Mouse (Mus musculus) embryo, embryonic 10.5 days (tissue): ENCODE measurements at regions not wholly inside any gene's neighbourhood (a gene's known extent, or its start where the extent isn't known, plus 50 kb on each side); places are given as distances from the start of the nearest gene placed in this dataset.
"Not testable (repeated sequence)": the region's sequence is repeated elsewhere in the genome, so short reads cannot be mapped to it uniquely, and the experiment has no call there.

Experiments used
- DNase-seq: peaks from one replicate; pipeline ENCODE4 v3.0.0-alpha.2; 2015; ENCODE audit warnings: low spot score

- no peak for DNase-seq
Observed at GRCm38 (mm10) chr15:14253602-14254301, 1080.3 kb upstream of the Cdh6 start.

GRCm38 (mm10) chr15:14251773-14252172 is 1078.3 kb upstream of the Cdh6 start:
- no peak for DNase-seq

GRCm38 (mm10) chr15:14215236-14215635 is 1041.8 kb upstream of the Cdh6 start:
- no peak for DNase-seq

- DNase-seq = no peak
Observed at GRCm38 (mm10) chr15:14214726-14215125, 1041.3 kb upstream of the Cdh6 start.

- no peak for DNase-seq
Observed at GRCm38 (mm10) chr15:14177523-14177922, 1004.0 kb upstream of the Cdh6 start.

- peak; percentile 1 for DNase-seq
Observed at GRCm38 (mm10) chr15:14137402-14137801, 963.9 kb upstream of the Cdh6 start.

GRCm38 (mm10) chr15:14123829-14124228 is 950.4 kb upstream of the Cdh6 start:
- no peak for DNase-seq

- DNase-seq = not testable (repeated sequence)
Observed at GRCm38 (mm10) chr15:14118321-14118720, 944.8 kb upstream of the Cdh6 start.

GRCm38 (mm10) chr15:14101757-14102156 is 928.3 kb upstream of the Cdh6 start:
- peak; percentile 7 for DNase-seq

GRCm38 (mm10) chr15:14051872-14052271 is 878.4 kb upstream of the Cdh6 start:
- DNase-seq = peak; percentile 50
